Mouse (Mus musculus) 3T3-L1 (cell line): ENCODE measurements at regions not wholly inside any gene's neighbourhood (a gene's known extent, or its start where the extent isn't known, plus 50 kb on each side); places are given as distances from the start of the nearest gene placed in this dataset.

Experiments used
- DNase-seq: peaks from one replicate; pipeline ENCODE4 v3.0.0-alpha.2; 2015; ENCODE audit warnings: low read depth, low spot score

DNA sequence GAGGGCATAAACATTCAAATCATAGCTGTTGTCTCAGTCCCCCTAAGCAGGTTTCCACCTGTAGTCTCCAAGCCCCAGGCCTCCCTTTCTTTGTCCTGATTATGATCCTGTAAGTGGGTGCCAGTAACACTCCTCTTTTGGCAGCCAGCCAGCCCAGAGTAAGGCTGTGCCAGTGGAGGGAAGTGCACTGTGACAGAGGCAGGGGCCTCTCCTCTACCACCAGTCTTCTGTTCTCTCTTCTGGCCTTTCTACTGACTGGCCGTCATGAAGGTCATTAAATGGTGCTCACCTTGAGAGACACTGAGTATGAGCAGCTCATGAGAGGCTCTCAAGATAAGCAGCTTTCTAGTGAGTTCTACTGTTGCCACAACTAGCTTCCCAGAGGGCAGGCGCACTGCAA, 63.5 kb upstream of the Met start:
- DNase-seq = no peak

DNA sequence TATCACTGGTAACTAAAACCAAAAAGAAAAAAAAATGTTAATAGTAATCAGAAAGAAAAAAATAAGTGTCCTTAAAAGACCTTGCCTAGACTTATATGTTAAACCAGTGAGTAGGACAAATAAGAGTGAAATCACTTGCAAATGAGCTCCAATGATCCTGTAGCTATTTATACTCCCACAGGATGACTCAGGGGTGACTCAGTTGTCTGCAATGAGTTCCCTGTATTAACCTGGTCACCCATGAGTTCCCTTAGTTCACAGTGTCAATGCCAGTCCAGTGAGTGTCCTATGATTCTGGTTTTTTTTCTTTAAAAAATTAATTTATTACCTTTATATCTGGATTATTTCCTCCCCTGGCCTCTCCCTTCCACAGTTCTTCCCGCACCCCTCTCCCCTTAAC, 55.5 kb upstream of the Met start:
- DNase-seq = peak; percentile 97

DNA sequence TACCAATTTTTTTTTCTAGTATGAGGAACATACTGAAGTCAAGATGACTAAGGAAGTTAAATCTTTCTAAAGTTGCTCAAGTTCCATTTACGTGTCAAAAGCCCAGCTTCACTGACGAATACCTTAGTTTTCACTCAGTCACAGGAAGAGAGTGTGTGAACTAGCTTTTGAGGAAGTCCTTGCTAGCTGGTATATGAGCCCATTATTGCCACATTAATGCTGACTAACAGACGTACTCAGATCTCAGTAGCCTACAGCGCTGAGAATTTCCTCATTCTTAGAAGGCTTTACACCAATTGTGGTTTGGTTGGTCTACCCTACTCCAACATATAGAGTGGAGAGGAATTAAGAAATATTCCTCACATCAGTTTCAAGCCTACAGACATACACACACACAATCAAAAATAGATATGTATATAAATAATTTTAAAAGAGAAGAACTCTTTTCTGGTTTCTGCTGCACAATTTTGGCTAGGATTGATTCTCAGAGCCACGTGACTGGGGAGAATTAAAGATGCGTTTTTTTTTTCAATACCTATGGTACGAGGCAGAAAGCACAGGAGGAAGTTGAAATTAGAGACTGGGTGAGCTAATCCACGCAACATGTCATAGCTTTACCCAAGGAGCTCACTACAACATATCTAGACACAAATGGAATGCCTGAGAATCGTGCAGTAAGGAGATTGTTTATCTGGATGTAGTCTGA, 53.7 kb upstream of the Met start:
- DNase-seq = peak; percentile 78

DNA sequence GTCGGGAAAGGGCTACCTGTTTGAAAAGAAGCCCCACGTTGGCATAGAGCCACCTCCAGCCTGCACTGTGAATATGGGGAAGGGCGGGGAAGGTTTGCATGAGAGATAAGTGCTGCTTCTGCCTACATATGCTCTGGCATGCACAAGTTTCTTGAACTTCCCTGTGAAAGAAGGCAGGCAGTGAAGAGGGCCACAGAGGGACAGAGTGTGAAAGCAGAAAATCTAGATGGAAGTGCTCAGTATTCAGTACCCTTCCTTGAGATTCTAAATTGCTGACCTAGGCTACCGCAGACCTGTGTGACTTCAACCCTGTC, 53.2 kb upstream of the Met start:
- no peak for DNase-seq
